Mouse (Mus musculus) duodenum, adult 2 months (tissue): ENCODE results near the gene Aven. TPM values are rescaled to one million over a fixed set of nuclear protein-coding genes. Genes with fewer than 3 reads are reported as not detected.

ENCODE experiments used
- polyA plus RNA-seq: library from polyadenylated mRNA; depleted of rRNA; stranded (reverse); fragments of >200 nt; gene quantifications from 2 replicates; pipeline ENCODE4 v1.2.3, GENCODE M21; 2012; ENCODE audit warnings: low replicate concordance; rRNA removed

The Aven gene
- 0.39 and 1.3 TPM in 2 replicates for polyA plus RNA-seq

DNA sequence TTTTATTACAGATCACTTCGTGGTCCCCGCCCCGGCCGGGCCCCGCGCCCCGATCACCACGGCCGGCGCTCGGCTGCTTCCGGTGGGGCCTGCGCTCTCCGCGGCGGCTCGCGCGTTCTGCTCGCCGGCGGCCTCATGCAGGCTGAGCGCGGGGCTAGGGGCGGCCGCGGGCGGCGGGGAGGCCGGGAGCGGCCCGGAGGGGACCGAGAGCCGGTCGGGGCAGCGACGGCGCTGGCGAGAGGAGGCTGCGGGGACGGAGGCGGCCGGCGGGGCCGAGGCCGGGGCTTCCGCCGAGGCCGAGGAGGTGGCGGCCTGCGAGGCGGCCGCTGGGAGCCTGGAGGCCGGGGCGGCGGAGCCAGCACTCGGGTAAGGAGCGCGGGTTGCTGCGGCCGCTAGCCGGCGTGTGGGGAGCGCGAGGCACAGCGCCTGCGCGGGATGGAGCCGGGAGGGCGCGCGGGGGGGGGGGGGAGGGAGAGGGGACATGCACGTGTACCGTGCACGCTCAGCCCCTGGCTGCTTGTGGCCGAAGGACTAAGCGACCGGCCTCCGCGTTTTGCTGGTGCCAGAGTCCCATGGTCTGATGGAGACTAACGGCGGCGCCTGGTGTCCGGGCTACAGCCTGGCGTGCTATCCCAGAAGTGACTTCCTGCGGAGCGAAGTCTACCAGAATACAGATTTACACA lies at the start of gene Aven:
Aven (plus strand) TSS at position 109 of the 683 bp plus-strand sequence.

GRCm38 (mm10) chr2:112454862-112455564 lies 37.8 kb upstream of the Aven start, which contains the start of gene Emc7:
Emc7 (plus strand) TSS chr2:112454997.

DNA sequence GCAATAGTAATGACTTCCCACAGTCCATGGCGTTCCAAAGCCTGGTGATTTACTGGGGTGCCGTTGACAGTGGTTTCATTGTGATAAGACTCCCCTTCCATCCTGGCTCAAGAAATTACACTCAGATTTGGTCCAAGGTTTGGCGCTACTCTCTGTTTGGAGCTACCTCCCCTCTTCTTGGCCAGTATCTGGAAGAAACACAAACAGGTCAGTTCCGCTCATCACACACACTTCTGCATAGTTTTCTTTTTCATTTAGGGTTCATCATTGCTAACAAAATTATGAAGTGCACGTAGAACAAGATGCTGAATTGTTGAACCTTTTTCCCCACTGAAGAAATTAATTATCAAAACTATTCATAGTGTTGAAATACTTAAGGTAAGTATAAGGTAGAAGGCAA lies 12.1 kb upstream of the Aven start, which contains the start of gene Chrm5:
Chrm5 (minus strand) TSS at position 101 of the 400 bp plus-strand sequence.

Other genes with a start within 250 kb of the Aven start
- gene Nutm1, start 233.7 kb upstream of the Aven start, polyA plus RNA-seq = not detected in 2 replicates
- gene Nop10, start 231.0 kb upstream of the Aven start, polyA plus RNA-seq = 27.9 and 28.0 TPM in 2 replicates
- gene Slc12a6, start 227.1 kb upstream of the Aven start, polyA plus RNA-seq = 6.7 and 8.0 TPM in 2 replicates
- not detected in 2 replicates for gene Gm21985, start 226.7 kb upstream of the Aven start, polyA plus RNA-seq
- gene Emc4, start 124.9 kb upstream of the Aven start, polyA plus RNA-seq = 42.1 and 43.8 TPM in 2 replicates
- gene Katnbl1, start 113.8 kb upstream of the Aven start, polyA plus RNA-seq = 0.14 and 0.16 TPM in 2 replicates
- gene Emc7, start 38.0 kb upstream of the Aven start, polyA plus RNA-seq = 1.1 and 1.4 TPM in 2 replicates
- gene Chrm5, start 12.2 kb upstream of the Aven start, polyA plus RNA-seq = not detected in 2 replicates